Mouse (Mus musculus) thymus, adult 2 months (tissue): ENCODE measurements around the gene Gm9913. TPM values are rescaled to one million over a fixed set of nuclear protein-coding genes. Genes with fewer than 3 reads are reported as not detected.

Experiments used
- DNase-seq: peaks from one replicate; pipeline ENCODE4 v3.0.0; 2021
- H3K27ac ChIP-seq: fragments of 200-500 bp; 2 replicates; pipeline ENCODE4 v1.5.1; 2012; ENCODE audit warnings: low read length, control low read depth; ENCODE audit not compliant: control insufficient read depth, insufficient read depth
- H3K27me3 ChIP-seq: fragments of 200-500 bp; 2 replicates; pipeline ENCODE4 v1.6.1; 2012; ENCODE audit warnings: mild to moderate bottlenecking, low read length, moderate library complexity, mixed read lengths; ENCODE audit not compliant: control insufficient read depth, insufficient read depth
- H3K36me3 ChIP-seq: fragments of 200-500 bp; 2 replicates; pipeline ENCODE4 v1.6.1; 2012; ENCODE audit warnings: mild to moderate bottlenecking, low read length, moderate library complexity; ENCODE audit not compliant: control insufficient read depth, insufficient read depth
- H3K4me1 ChIP-seq: fragments of 200-500 bp; replicated peaks from 2 replicates; pipeline ENCODE4 v1.6.1; 2012; ENCODE audit warnings: low read length; ENCODE audit not compliant: control insufficient read depth, insufficient read depth
- H3K4me3 ChIP-seq: fragments of 200-500 bp; 2 replicates; pipeline ENCODE4 v1.5.1; 2012; ENCODE audit warnings: mild to moderate bottlenecking, low read length, control low read depth, moderate library complexity; ENCODE audit not compliant: control insufficient read depth, insufficient read depth
- CTCF ChIP-seq: fragments of 200-500 bp; IDR thresholded peaks from 2 replicates; pipeline ENCODE4 v1.5.1; 2012; ENCODE audit warnings: mild to moderate bottlenecking, control low read depth, low read length, moderate library complexity, borderline replicate concordance; ENCODE audit not compliant: control insufficient read depth, poor library complexity, insufficient read depth; ENCODE audit errors: extremely low read depth
- POLR2A ChIP-seq: fragments of 200-500 bp; IDR thresholded peaks from 2 replicates; pipeline ENCODE4 v1.6.1; 2012; ENCODE audit warnings: mild to moderate bottlenecking, low read length, control low read depth, moderate library complexity; ENCODE audit not compliant: control insufficient read depth, poor library complexity, insufficient read depth; ENCODE audit errors: extremely low read depth
- WGBS: fragments of 180-500 bp; shearing (Covaris S2); methylation state at CpG from one replicate; pipeline ENCODE4 v1.1.7; 2018; 5-methylcytosine and 5-hydroxymethylcytosine counted together
- polyA plus RNA-seq: library from polyadenylated mRNA; depleted of rRNA; stranded (reverse); fragments of >200 nt; gene quantifications from 2 replicates; pipeline ENCODE4 v1.2.3, GENCODE M21; 2012; rRNA removed

Gm9913 gene
- polyA plus RNA-seq, 1 experiment = 0.08 TPM

DNA sequence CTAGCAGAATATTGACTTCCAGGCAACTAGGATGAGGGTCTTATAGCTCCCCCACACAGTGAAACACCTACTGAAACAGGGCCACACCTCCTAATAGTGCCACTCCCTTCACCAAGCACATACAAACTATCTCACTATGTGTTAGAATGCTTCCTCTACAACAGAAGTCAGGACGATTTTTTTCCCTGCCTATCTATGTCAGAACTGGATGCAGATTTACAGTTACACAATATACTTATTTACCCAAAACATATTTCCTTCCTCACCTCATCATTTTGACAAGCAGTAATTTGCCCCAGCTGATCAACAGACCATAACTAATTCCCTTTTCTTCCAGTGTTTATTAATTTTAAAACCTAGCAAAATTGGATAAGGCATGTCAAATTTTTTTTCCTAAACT lies 38.8 kb downstream of the Gm9913 start:
- H3K36me3 ChIP-seq = no peaks in the 10 kb centered on the region
- no peak for DNase-seq
- H3K27me3 ChIP-seq = no peaks in the 10 kb centered on the region
- H3K4me3 ChIP-seq = no peak overlapping the region
- TF ChIP-seq POLR2A (no peak), CTCF (no peak)
- no peak overlapping the region for H3K27ac ChIP-seq
- no peaks in the 10 kb centered on the region for H3K4me1 ChIP-seq
- 52% methylated on average over 1 of the region's 1 CpGs for WGBS

- whole genome bisulfite sequencing = 92% methylated on average over 3 of the region's 3 CpGs
- TF ChIP-seq CTCF (no peak), POLR2A (no peak)
- no peaks in the 10 kb centered on the region for H3K36me3 ChIP-seq
- H3K27me3 ChIP-seq = no peaks in the 10 kb centered on the region
- no peak for DNase-seq
- no peak overlapping the region for H3K4me3 ChIP-seq
- H3K27ac ChIP-seq = no peak overlapping the region
- no peaks in the 10 kb centered on the region for H3K4me1 ChIP-seq
Observed at GRCm38 (mm10) chr2:125544986-125545385, 40.1 kb downstream of the Gm9913 start.

- H3K4me1 ChIP-seq = no peaks in the 10 kb centered on the region
- no peaks in the 10 kb centered on the region for H3K27me3 ChIP-seq
- no peak overlapping the region for H3K27ac ChIP-seq
- 78% methylated on average over 1 of the region's 1 CpGs for WGBS
- DNase-seq = no peak
- H3K36me3 ChIP-seq = no peaks in the 10 kb centered on the region
- TF ChIP-seq CTCF = no peak
- TF ChIP-seq POLR2A = no peak
- H3K4me3 ChIP-seq = no peak overlapping the region
Observed at GRCm38 (mm10) chr2:125548806-125549578, 44.1 kb downstream of the Gm9913 start.

DNA sequence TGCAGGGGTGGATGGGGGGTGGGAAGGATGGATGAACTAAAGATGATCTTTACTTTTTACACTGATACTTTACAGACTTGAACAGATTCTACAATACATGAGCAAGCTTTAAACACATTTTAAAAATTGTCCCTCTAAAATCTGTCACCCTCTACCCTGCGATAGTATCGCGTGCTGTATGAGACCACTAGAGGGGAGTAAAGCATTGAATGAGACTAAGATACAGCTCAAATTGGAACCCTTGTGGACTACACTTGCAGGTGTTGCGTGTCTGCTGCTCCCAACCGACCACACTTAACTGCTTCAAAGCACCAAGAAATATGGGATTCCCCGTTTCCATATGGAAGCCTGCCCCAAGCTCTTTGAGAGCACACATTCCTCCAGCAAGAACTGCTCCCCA lies 50.9 kb downstream of the Gm9913 start:
- H3K4me1 ChIP-seq = no peaks in the 10 kb centered on the region
- DNase-seq = no peak
- 85% methylated on average over 6 of the region's 6 CpGs for WGBS
- H3K27me3 ChIP-seq = no peaks in the 10 kb centered on the region
- H3K4me3 ChIP-seq = no peak overlapping the region
- no peak for TF ChIP-seq CTCF
- no peak overlapping the region for H3K27ac ChIP-seq
- no peaks in the 10 kb centered on the region for H3K36me3 ChIP-seq

Other genes starting within 250 kb of the Gm9913 start
- gene Fbn1, start 2.9 kb downstream of the Gm9913 start, polyA plus RNA-seq = 4.4 and 4.5 TPM in 2 replicates
- 4.7 and 4.8 TPM in 2 replicates for gene Cep152, start 120.0 kb downstream of the Gm9913 start, polyA plus RNA-seq
- 21.7 and 23.4 TPM in 2 replicates for gene Eid1, start 168.0 kb downstream of the Gm9913 start, polyA plus RNA-seq
- 0.57 and 0.66 TPM in 2 replicates for gene Shc4, start 219.1 kb downstream of the Gm9913 start, polyA plus RNA-seq